Mouse (Mus musculus): ENCODE measurements at regions not wholly inside any gene's neighbourhood (a gene's known extent, or its start where the extent isn't known, plus 50 kb on each side); places are given as distances from the start of the nearest gene placed in this dataset.
"Not testable (repeated sequence)": the region's sequence is repeated elsewhere in the genome, so short reads cannot be mapped to it uniquely, and the experiment has no call there.

GRCm38 (mm10) chr3:8206623-8207404, 1403.1 kb downstream of the Zfp704 start:
- Histone ChIP-seq H3K4me3 (replicated peaks; ENCODE audit: extremely low read depth, low read depth, low read length) (no peak overlapping the region), H3K4me1 (ENCODE audit: control insufficient read depth, insufficient read depth, low read length) (no peaks in the 10 kb centered on the region)
- TF ChIP-seq CTCF (IDR thresholded peaks at IDR 0.05; ENCODE audit: insufficient read depth, low read length), result no peak
- TF ChIP-seq POLR2A (IDR thresholded peaks at IDR 0.05; ENCODE audit: borderline replicate concordance, extremely low read depth, low read depth, low read length), result no peak
- no peak for DNase-seq
- WGBS, result 70% methylated on average over 6 of the region's 6 CpGs

DNA sequence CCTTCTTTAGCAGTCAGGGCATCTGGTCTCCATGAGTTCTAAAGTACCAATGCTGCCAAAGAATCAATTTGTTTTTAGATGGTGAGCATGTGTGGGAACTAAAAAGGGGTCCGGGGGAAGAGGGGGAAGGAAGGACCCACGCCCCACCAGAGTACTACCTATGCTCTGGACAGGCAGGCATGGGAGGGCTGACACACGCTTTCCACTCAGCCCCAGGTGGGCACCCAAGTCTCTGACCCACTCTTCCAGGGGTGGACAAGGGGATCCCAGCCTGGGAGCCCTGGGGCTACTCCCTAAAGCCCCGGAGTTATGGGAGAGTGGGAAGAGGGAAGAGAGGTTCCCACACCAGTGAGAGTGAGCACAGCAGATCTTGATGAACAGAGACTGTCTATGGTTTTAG, 1446.9 kb downstream of the Zfp704 start:
- H3K4me1 ChIP-seq (ENCODE audit: control insufficient read depth, insufficient read depth, low read length), result no peaks in the 10 kb centered on the region
- DNase-seq, result no peak
- no peak overlapping the region for H3K4me3 ChIP-seq (replicated peaks; ENCODE audit: extremely low read depth, low read depth, low read length)
- TF ChIP-seq POLR2A (IDR thresholded peaks at IDR 0.05; ENCODE audit: borderline replicate concordance, extremely low read depth, low read depth, low read length) (no peak), CTCF (IDR thresholded peaks at IDR 0.05; ENCODE audit: insufficient read depth, low read length) (no peak)
- WGBS, result 60% methylated on average over 4 of the region's 4 CpGs

DNA sequence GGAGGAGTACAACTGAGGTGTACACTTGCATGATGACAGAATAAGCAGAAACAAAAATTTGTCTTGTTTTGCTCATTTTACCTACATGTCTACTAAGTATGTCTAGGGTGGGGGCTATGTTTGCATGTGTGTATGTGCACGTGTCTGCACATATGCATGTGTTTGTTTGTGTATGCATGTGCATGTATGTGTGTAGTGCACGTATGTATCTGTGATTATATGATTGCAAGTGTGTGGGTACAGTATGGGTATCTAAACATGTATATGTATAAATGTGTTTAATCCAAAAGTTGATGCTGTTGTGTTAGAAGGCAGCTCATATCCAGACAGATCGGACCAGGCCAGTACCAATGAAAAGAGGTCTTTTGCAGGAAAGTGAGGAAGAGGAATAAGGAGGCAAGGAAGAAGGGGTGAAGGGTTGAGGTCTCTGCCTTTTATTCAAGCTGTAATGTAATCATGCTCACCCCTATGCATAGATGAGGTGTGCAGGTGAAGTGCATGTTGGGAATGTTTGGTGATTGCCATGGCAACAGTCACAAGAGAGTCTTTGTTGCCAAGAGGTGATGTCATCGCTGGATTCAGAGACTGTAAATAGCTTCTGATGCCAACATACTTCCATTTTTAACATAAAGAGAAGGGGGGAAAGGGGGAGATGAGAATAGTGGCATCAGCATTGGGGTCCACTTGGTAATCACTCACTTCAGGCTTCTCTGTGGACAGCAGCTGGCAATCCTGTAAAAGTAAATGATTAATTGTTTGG, 1447.7 kb downstream of the Zfp704 start:
- WGBS, result 72% methylated on average over 4 of the region's 4 CpGs
- H3K4me1 ChIP-seq (ENCODE audit: control insufficient read depth, insufficient read depth, low read length), result no peaks in the 10 kb centered on the region
- TF ChIP-seq CTCF (IDR thresholded peaks at IDR 0.05; ENCODE audit: insufficient read depth, low read length) (no peak), POLR2A (IDR thresholded peaks at IDR 0.05; ENCODE audit: borderline replicate concordance, extremely low read depth, low read depth, low read length) (no peak)
- no peak for DNase-seq
- no peak overlapping the region for H3K4me3 ChIP-seq (replicated peaks; ENCODE audit: extremely low read depth, low read depth, low read length)

GRCm38 (mm10) chr3:8143016-8143415, 1466.9 kb downstream of the Zfp704 start:
- no peak for TF ChIP-seq CTCF (IDR thresholded peaks at IDR 0.05; ENCODE audit: insufficient read depth, low read length)
- TF ChIP-seq POLR2A (IDR thresholded peaks at IDR 0.05; ENCODE audit: borderline replicate concordance, extremely low read depth, low read depth, low read length), result no peak
- no peaks in the 10 kb centered on the region for H3K4me1 ChIP-seq (ENCODE audit: control insufficient read depth, insufficient read depth, low read length)
- no peak for DNase-seq
- H3K4me3 ChIP-seq (replicated peaks; ENCODE audit: extremely low read depth, low read depth, low read length), result no peak overlapping the region
- 58% methylated on average over 2 of the region's 2 CpGs for WGBS

DNA sequence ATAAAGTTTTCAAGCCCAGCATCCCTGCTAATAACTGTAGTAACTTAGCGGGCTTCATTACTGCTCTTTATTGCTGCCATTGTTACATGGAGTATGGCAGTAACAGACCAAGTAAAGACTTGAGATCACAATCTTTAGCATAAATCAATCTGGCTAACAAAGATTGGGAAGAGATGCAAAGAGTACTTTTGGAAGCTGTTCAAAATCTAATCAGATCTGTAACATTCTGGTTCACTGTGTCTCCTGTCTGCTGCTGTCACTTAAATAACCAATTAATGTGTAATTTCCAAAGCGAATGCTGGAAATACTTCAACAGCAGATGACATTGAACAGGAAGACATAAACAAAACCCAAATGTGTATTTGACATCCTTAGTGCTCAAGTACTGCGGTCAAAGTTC, 1467.7 kb downstream of the Zfp704 start:
- no peak for DNase-seq
- H3K4me1 ChIP-seq (ENCODE audit: control insufficient read depth, insufficient read depth, low read length), result no peaks in the 10 kb centered on the region
- 68% methylated on average over 3 of the region's 3 CpGs for WGBS
- no peak overlapping the region for H3K4me3 ChIP-seq (replicated peaks; ENCODE audit: extremely low read depth, low read depth, low read length)
- TF ChIP-seq CTCF (IDR thresholded peaks at IDR 0.05; ENCODE audit: insufficient read depth, low read length) (no peak), POLR2A (IDR thresholded peaks at IDR 0.05; ENCODE audit: borderline replicate concordance, extremely low read depth, low read depth, low read length) (no peak)

GRCm38 (mm10) chr3:8141664-8142084, 1468.2 kb downstream of the Zfp704 start:
- DNase-seq, result no peak
- H3K4me1 ChIP-seq (ENCODE audit: control insufficient read depth, insufficient read depth, low read length), result no peaks in the 10 kb centered on the region
- H3K4me3 ChIP-seq (replicated peaks; ENCODE audit: extremely low read depth, low read depth, low read length), result no peak overlapping the region
- TF ChIP-seq CTCF (IDR thresholded peaks at IDR 0.05; ENCODE audit: insufficient read depth, low read length) (no peak), POLR2A (IDR thresholded peaks at IDR 0.05; ENCODE audit: borderline replicate concordance, extremely low read depth, low read depth, low read length) (no peak)
- 53% methylated on average over 2 of the region's 2 CpGs for WGBS

GRCm38 (mm10) chr3:8123641-8124040, 1486.2 kb downstream of the Zfp704 start:
- not testable (repeated sequence) for DNase-seq; H3K4me3 ChIP-seq (replicated peaks; ENCODE audit: extremely low read depth, low read depth, low read length); H3K4me1 ChIP-seq (ENCODE audit: control insufficient read depth, insufficient read depth, low read length)
- 47% methylated on average over 1 of the region's 1 CpGs for WGBS

- Histone ChIP-seq H3K4me3 (replicated peaks; ENCODE audit: extremely low read depth, low read depth, low read length) (no peak overlapping the region), H3K4me1 (ENCODE audit: control insufficient read depth, insufficient read depth, low read length) (no peaks in the 10 kb centered on the region)
- TF ChIP-seq POLR2A (IDR thresholded peaks at IDR 0.05; ENCODE audit: borderline replicate concordance, extremely low read depth, low read depth, low read length) (no peak), CTCF (IDR thresholded peaks at IDR 0.05; ENCODE audit: insufficient read depth, low read length) (no peak)
- no peak for DNase-seq
- WGBS, result 57% methylated on average over 3 of the region's 3 CpGs
These were observed 1486.7 kb downstream of the Zfp704 start for GRCm38 (mm10) chr3:8123141-8123540.

DNA sequence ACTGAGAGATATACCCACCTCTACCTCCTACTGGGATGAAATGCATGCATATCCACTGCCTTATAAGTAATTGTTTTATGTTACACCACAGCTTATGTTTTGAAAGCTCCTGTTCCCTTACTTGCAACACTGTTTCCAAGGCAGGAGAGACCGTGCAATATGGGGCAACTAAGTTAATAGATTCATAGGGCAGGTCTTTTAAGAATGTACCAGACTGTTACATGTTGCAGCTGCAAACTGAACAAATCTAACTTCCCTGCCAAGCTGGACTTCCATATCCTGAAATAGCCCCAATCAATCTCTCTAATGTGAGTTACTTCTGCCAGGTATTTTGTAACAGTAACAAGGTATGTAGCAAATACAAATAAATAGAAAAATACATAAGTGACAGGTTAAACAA, 1478.0 kb upstream of the 1700008P02Rik start:
- Histone ChIP-seq H3K4me1 (ENCODE audit: control insufficient read depth, insufficient read depth, low read length) (no peaks in the 10 kb centered on the region), H3K4me3 (replicated peaks; ENCODE audit: extremely low read depth, low read depth, low read length) (no peak overlapping the region)
- DNase-seq, result no peak
- 49% methylated on average over 1 of the region's 1 CpGs for WGBS
- TF ChIP-seq POLR2A (IDR thresholded peaks at IDR 0.05; ENCODE audit: borderline replicate concordance, extremely low read depth, low read depth, low read length) (no peak), CTCF (IDR thresholded peaks at IDR 0.05; ENCODE audit: insufficient read depth, low read length) (no peak)

- WGBS, result 37% methylated on average over 2 of the region's 2 CpGs
- no peak for DNase-seq
- H3K4me3 ChIP-seq (replicated peaks; ENCODE audit: extremely low read depth, low read depth, low read length), result no peak overlapping the region
- no peaks in the 10 kb centered on the region for H3K4me1 ChIP-seq (ENCODE audit: control insufficient read depth, insufficient read depth, low read length)
- no peak for TF ChIP-seq CTCF (IDR thresholded peaks at IDR 0.05; ENCODE audit: insufficient read depth, low read length)
- no peak for TF ChIP-seq POLR2A (IDR thresholded peaks at IDR 0.05; ENCODE audit: borderline replicate concordance, extremely low read depth, low read depth, low read length)
These were observed 1464.5 kb upstream of the 1700008P02Rik start for GRCm38 (mm10) chr3:8084749-8085148.
